Mouse (Mus musculus): Measurements from ENCODE around the gene Vmac. TPM values are rescaled to one million over a fixed set of nuclear protein-coding genes. Genes with fewer than 3 reads are reported as not detected.

Gene Vmac
- polyA plus RNA-seq, 1 experiment: 52.3 TPM

GRCm38 (mm10) chr17:56693395-56693794 is 24.4 kb downstream of the Vmac start:
- no peak for DNase-seq
- Histone ChIP-seq H3K27ac (ENCODE audit: control insufficient read depth, insufficient read depth, low read length) (no peak overlapping the region), H3K4me1 (replicated peaks; ENCODE audit: control insufficient read depth, insufficient read depth, low read length) (no peaks in the 10 kb centered on the region), H3K4me3 (ENCODE audit: control insufficient read depth, insufficient read depth, low read length) (no peak overlapping the region), H3K27me3 (ENCODE audit: control insufficient read depth, insufficient read depth, low read length) (no peaks in the 10 kb centered on the region), H3K36me3 (ENCODE audit: control insufficient read depth, insufficient read depth, low read length) (peaks cover 55% of the 10 kb centered on the region)
- no peak for TF ChIP-seq POLR2A (IDR thresholded peaks at IDR 0.05; ENCODE audit: control insufficient read depth, extremely low read depth, insufficient read depth, low read length, poor library complexity)
- TF ChIP-seq CTCF (IDR thresholded peaks at IDR 0.05; ENCODE audit: borderline replicate concordance, control insufficient read depth, extremely low read depth, insufficient read depth, low read length, poor library complexity): no peak
- 67% methylated on average over 1 of the region's 1 CpGs for WGBS

GRCm38 (mm10) chr17:56688689-56689088 is 29.1 kb downstream of the Vmac start:
- Histone ChIP-seq H3K27me3 (ENCODE audit: control insufficient read depth, insufficient read depth, low read length) (no peaks in the 10 kb centered on the region), H3K4me3 (ENCODE audit: control insufficient read depth, insufficient read depth, low read length) (no peak overlapping the region), H3K4me1 (replicated peaks; ENCODE audit: control insufficient read depth, insufficient read depth, low read length) (peaks cover 3% of the 10 kb centered on the region), H3K36me3 (ENCODE audit: control insufficient read depth, insufficient read depth, low read length) (peaks cover 45% of the 10 kb centered on the region), H3K27ac (ENCODE audit: control insufficient read depth, insufficient read depth, low read length) (no peak overlapping the region)
- WGBS: 75% methylated on average over 2 of the region's 2 CpGs
- no peak for DNase-seq
- TF ChIP-seq POLR2A (IDR thresholded peaks at IDR 0.05; ENCODE audit: control insufficient read depth, extremely low read depth, insufficient read depth, low read length, poor library complexity) (no peak), CTCF (IDR thresholded peaks at IDR 0.05; ENCODE audit: borderline replicate concordance, control insufficient read depth, extremely low read depth, insufficient read depth, low read length, poor library complexity) (no peak)

DNA sequence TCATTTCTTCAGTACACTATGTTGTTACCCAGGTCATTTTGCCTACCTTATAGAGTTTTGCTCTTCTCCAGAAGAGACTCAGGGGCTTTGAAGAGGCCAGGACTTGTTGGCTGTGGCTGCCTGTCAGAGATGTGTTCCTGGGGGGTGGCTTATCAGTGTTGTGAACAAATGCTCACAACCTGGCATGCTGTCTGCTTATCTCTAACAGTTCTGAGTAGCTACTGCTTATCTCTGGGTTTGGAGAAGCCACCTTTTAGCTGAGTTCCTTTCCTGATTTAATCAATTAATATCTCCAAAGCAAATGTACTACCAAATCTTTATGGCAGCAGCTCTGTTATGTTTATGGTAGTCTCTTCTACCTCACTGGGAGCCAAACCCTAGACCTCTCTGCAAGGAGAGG is 29.8 kb downstream of the Vmac start:
- TF ChIP-seq POLR2A (IDR thresholded peaks at IDR 0.05; ENCODE audit: control insufficient read depth, extremely low read depth, insufficient read depth, low read length, poor library complexity) (no peak), CTCF (IDR thresholded peaks at IDR 0.05; ENCODE audit: borderline replicate concordance, control insufficient read depth, extremely low read depth, insufficient read depth, low read length, poor library complexity) (no peak)
- Histone ChIP-seq H3K4me1 (replicated peaks; ENCODE audit: control insufficient read depth, insufficient read depth, low read length) (peaks cover 8% of the 10 kb centered on the region), H3K4me3 (ENCODE audit: control insufficient read depth, insufficient read depth, low read length) (no peak overlapping the region), H3K27me3 (ENCODE audit: control insufficient read depth, insufficient read depth, low read length) (no peaks in the 10 kb centered on the region), H3K36me3 (ENCODE audit: control insufficient read depth, insufficient read depth, low read length) (peaks cover 43% of the 10 kb centered on the region), H3K27ac (ENCODE audit: control insufficient read depth, insufficient read depth, low read length) (no peak overlapping the region)
- DNase-seq: no peak

- Histone ChIP-seq H3K4me3 (ENCODE audit: control insufficient read depth, insufficient read depth, low read length) (no peak overlapping the region), H3K4me1 (replicated peaks; ENCODE audit: control insufficient read depth, insufficient read depth, low read length) (peaks cover 16% of the 10 kb centered on the region), H3K27ac (ENCODE audit: control insufficient read depth, insufficient read depth, low read length) (no peak overlapping the region), H3K27me3 (ENCODE audit: control insufficient read depth, insufficient read depth, low read length) (no peaks in the 10 kb centered on the region), H3K36me3 (ENCODE audit: control insufficient read depth, insufficient read depth, low read length) (peaks cover 31% of the 10 kb centered on the region)
- DNase-seq: no peak
- no peak for TF ChIP-seq POLR2A (IDR thresholded peaks at IDR 0.05; ENCODE audit: control insufficient read depth, extremely low read depth, insufficient read depth, low read length, poor library complexity)
- WGBS: 95% methylated on average over 4 of the region's 4 CpGs
Measured at GRCm38 (mm10) chr17:56686801-56687200, 31.0 kb downstream of the Vmac start.

DNA sequence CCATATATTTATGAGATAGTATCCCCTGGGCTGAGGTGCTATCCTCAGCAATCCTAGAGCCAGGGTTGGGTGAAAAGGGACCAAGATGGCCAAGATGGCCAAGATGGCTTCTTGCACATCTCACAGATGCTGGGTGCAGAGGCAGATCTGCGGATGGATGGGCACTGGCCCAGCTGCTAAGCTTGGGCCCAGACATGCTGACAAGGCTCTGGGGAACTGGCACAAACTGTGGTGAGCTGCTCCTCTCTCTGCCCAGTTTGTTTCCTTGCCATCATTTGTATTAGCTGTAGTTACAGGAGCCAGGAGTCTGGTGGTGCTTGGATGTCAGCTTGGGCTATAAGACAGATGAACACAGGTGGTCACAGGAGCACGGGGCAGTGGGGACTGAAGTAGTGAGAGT is 33.2 kb downstream of the Vmac start:
- peaks cover 27% of the 10 kb centered on the region for H3K36me3 ChIP-seq (ENCODE audit: control insufficient read depth, insufficient read depth, low read length)
- H3K4me1 ChIP-seq (replicated peaks; ENCODE audit: control insufficient read depth, insufficient read depth, low read length): peaks cover 16% of the 10 kb centered on the region
- H3K27me3 ChIP-seq (ENCODE audit: control insufficient read depth, insufficient read depth, low read length): no peaks in the 10 kb centered on the region
- no peak overlapping the region for H3K4me3 ChIP-seq (ENCODE audit: control insufficient read depth, insufficient read depth, low read length)
- no peak for DNase-seq
- no peak for TF ChIP-seq POLR2A (IDR thresholded peaks at IDR 0.05; ENCODE audit: control insufficient read depth, extremely low read depth, insufficient read depth, low read length, poor library complexity)
- no peak for TF ChIP-seq CTCF (IDR thresholded peaks at IDR 0.05; ENCODE audit: borderline replicate concordance, control insufficient read depth, extremely low read depth, insufficient read depth, low read length, poor library complexity)
- H3K27ac ChIP-seq (ENCODE audit: control insufficient read depth, insufficient read depth, low read length): no peak overlapping the region
- 94% methylated on average over 2 of the region's 2 CpGs for WGBS

- DNase-seq: peak; percentile 33
- Histone ChIP-seq H3K27me3 (ENCODE audit: control insufficient read depth, insufficient read depth, low read length) (no peaks in the 10 kb centered on the region), H3K27ac (ENCODE audit: control insufficient read depth, insufficient read depth, low read length) (peak overlapping the region; percentile 21; the same call in 1 of the 2 replicates), H3K4me1 (replicated peaks; ENCODE audit: control insufficient read depth, insufficient read depth, low read length) (peaks cover 16% of the 10 kb centered on the region), H3K36me3 (ENCODE audit: control insufficient read depth, insufficient read depth, low read length) (peaks cover 27% of the 10 kb centered on the region), H3K4me3 (ENCODE audit: control insufficient read depth, insufficient read depth, low read length) (no peak overlapping the region)
- WGBS: 44% methylated on average over 5 of the region's 5 CpGs
- TF ChIP-seq CTCF (IDR thresholded peaks at IDR 0.05; ENCODE audit: borderline replicate concordance, control insufficient read depth, extremely low read depth, insufficient read depth, low read length, poor library complexity) (no peak), POLR2A (IDR thresholded peaks at IDR 0.05; ENCODE audit: control insufficient read depth, extremely low read depth, insufficient read depth, low read length, poor library complexity) (no peak)
Measured at GRCm38 (mm10) chr17:56683546-56684140, 34.2 kb downstream of the Vmac start.

DNA sequence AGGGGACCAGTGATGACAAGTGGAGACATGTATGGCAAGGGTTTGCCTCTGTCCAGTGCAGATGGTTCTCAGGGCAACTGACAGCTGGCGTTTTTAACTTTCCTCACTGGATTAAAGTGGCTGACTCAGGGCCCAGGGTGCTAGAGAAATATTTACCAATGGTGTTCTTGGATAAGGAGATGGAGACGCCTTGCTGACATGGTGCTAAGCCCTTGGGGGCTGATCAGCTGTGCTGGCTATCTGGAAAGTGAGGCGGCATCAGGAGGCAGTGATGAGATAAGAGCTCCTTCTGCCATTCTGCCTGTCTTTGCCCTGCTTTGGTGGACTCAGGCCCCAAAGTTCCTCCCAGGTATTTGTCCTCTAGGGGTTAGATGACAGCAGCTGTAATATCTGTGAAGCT is 34.9 kb downstream of the Vmac start:
- TF ChIP-seq POLR2A (IDR thresholded peaks at IDR 0.05; ENCODE audit: control insufficient read depth, extremely low read depth, insufficient read depth, low read length, poor library complexity): no peak
- no peak for TF ChIP-seq CTCF (IDR thresholded peaks at IDR 0.05; ENCODE audit: borderline replicate concordance, control insufficient read depth, extremely low read depth, insufficient read depth, low read length, poor library complexity)
- 94% methylated on average over 3 of the region's 3 CpGs for WGBS
- no peak overlapping the region for H3K4me3 ChIP-seq (ENCODE audit: control insufficient read depth, insufficient read depth, low read length)
- peaks cover 16% of the 10 kb centered on the region for H3K4me1 ChIP-seq (replicated peaks; ENCODE audit: control insufficient read depth, insufficient read depth, low read length)
- DNase-seq: no peak
- H3K27ac ChIP-seq (ENCODE audit: control insufficient read depth, insufficient read depth, low read length): peak overlapping the region; percentile 15; the same call in 1 of the 2 replicates
- H3K36me3 ChIP-seq (ENCODE audit: control insufficient read depth, insufficient read depth, low read length): peaks cover 20% of the 10 kb centered on the region
- H3K27me3 ChIP-seq (ENCODE audit: control insufficient read depth, insufficient read depth, low read length): no peaks in the 10 kb centered on the region

Measured in thymus, adult 2 months (tissue).